Mouse (Mus musculus) limb, embryonic 15.5 days (tissue): ENCODE measurements around the gene Limk2. TPM values are rescaled to one million over a fixed set of nuclear protein-coding genes. Genes with fewer than 3 reads are reported as not detected.
A peak's percentile ranks its signal among the peaks of the same experiment; 100 is the strongest.

Experiments used
- ATAC-seq: fragments of 200-750 bp; cut with Nextera tagmentation; 2 replicates; pipeline ENCODE4 v1.8.0; 2017; ENCODE audit warnings: low read depth, moderate TSS enrichment; ENCODE audit not compliant: insufficient number of reproducible peaks, low FRiP score, low TSS enrichment
- H3K27ac ChIP-seq: fragments of 300-500 bp; sonication (generic); 2 replicates; pipeline ENCODE4 v1.5.1; 2015; ENCODE audit warnings: moderate library complexity, mild to moderate bottlenecking, inconsistent platforms
- H3K27me3 ChIP-seq: fragments of 300-500 bp; sonication (generic); 2 replicates; pipeline ENCODE4 v1.6.1; 2015; ENCODE audit warnings: inconsistent platforms
- H3K36me3 ChIP-seq: fragments of 300-500 bp; sonication (generic); 2 replicates; pipeline ENCODE4 v1.6.1; 2015; ENCODE audit warnings: inconsistent platforms
- H3K4me1 ChIP-seq: fragments of 300-500 bp; sonication (generic); 2 replicates; pipeline ENCODE4 v1.6.1; 2015; ENCODE audit warnings: inconsistent platforms
- H3K4me2 ChIP-seq: fragments of 300-500 bp; sonication (generic); 2 replicates; pipeline ENCODE4 v1.6.1; 2015; ENCODE audit warnings: mild to moderate bottlenecking, inconsistent platforms
- H3K4me3 ChIP-seq: fragments of 300-500 bp; sonication (generic); 2 replicates; pipeline ENCODE4 v1.5.1; 2015; ENCODE audit warnings: mild to moderate bottlenecking, inconsistent platforms
- H3K9ac ChIP-seq: fragments of 300-500 bp; sonication (generic); 2 replicates; pipeline ENCODE4 v1.6.1; 2015; ENCODE audit warnings: inconsistent platforms
- H3K9me3 ChIP-seq: fragments of 300-500 bp; sonication (generic); 2 replicates; pipeline ENCODE4 v1.6.1; 2016; ENCODE audit warnings: inconsistent platforms
- WGBS: fragments of 180-500 bp; shearing (Covaris S2); methylation state at CpG from one replicate; pipeline ENCODE4 v1.1.7; 2015; 5-methylcytosine and 5-hydroxymethylcytosine counted together
- polyA plus RNA-seq: library from polyadenylated mRNA; unstranded; fragments of >200 nt; fragmentation: Nextera tagmentation; extraction: Ambion mirVana; gene quantifications from 2 replicates; pipeline ENCODE4 v1.2.1, GENCODE M21; 2015

The Limk2 gene
- polyA plus RNA-seq, 1 experiment from 2014 or later, result 108 TPM

- H3K27me3 ChIP-seq, result no peaks in the 10 kb centered on the region
- H3K9me3 ChIP-seq, result no peaks in the 10 kb centered on the region
- H3K27ac ChIP-seq, result no peak overlapping the region
- H3K9ac ChIP-seq, result no peak overlapping the region
- H3K4me2 ChIP-seq, result no peak overlapping the region
- no peak for ATAC-seq
- H3K4me1 ChIP-seq, result peaks cover 13% of the 10 kb centered on the region
- peaks cover 87% of the 10 kb centered on the region for H3K36me3 ChIP-seq
- H3K4me3 ChIP-seq, result no peak overlapping the region
- WGBS, result 88% methylated on average over 4 of the region's 4 CpGs
Measured at GRCm38 (mm10) chr11:3305821-3306220, 103.2 kb downstream of the Limk2 start.

- Histone ChIP-seq H3K4me1 (peaks cover 13% of the 10 kb centered on the region), H3K9me3 (no peaks in the 10 kb centered on the region), H3K4me3 (no peak overlapping the region), H3K4me2 (no peak overlapping the region), H3K27me3 (no peaks in the 10 kb centered on the region), H3K9ac (no peak overlapping the region), H3K36me3 (peaks cover 86% of the 10 kb centered on the region), H3K27ac (peak overlapping the region; percentile 29)
- ATAC-seq, result no peak
- WGBS, result 44% methylated on average over 4 of the region's 4 CpGs
Measured at GRCm38 (mm10) chr11:3302792-3303191, 106.2 kb downstream of the Limk2 start.

- Histone ChIP-seq H3K9me3 (no peaks in the 10 kb centered on the region), H3K36me3 (peaks cover 86% of the 10 kb centered on the region), H3K27ac (peak overlapping the region; percentile 29), H3K4me3 (no peak overlapping the region), H3K4me2 (no peak overlapping the region), H3K27me3 (no peaks in the 10 kb centered on the region), H3K4me1 (peaks cover 13% of the 10 kb centered on the region), H3K9ac (no peak overlapping the region)
- ATAC-seq, result no peak
- WGBS, result 69% methylated on average over 4 of the region's 4 CpGs
Measured at GRCm38 (mm10) chr11:3302385-3302784, 106.6 kb downstream of the Limk2 start.

GRCm38 (mm10) chr11:3301075-3301474, 107.9 kb downstream of the Limk2 start:
- ATAC-seq, result no peak
- Histone ChIP-seq H3K27ac (no peak overlapping the region), H3K9ac (no peak overlapping the region), H3K36me3 (peaks cover 86% of the 10 kb centered on the region), H3K27me3 (no peaks in the 10 kb centered on the region), H3K4me2 (no peak overlapping the region), H3K9me3 (no peaks in the 10 kb centered on the region), H3K4me3 (no peak overlapping the region), H3K4me1 (peaks cover 19% of the 10 kb centered on the region)
- 97% methylated on average over 5 of the region's 5 CpGs for WGBS

GRCm38 (mm10) chr11:3298813-3299185, 110.2 kb downstream of the Limk2 start:
- Histone ChIP-seq H3K4me2 (no peak overlapping the region), H3K27ac (no peak overlapping the region), H3K4me1 (peaks cover 37% of the 10 kb centered on the region), H3K9me3 (no peaks in the 10 kb centered on the region), H3K4me3 (no peak overlapping the region), H3K36me3 (peaks cover 93% of the 10 kb centered on the region), H3K27me3 (no peaks in the 10 kb centered on the region), H3K9ac (no peak overlapping the region)
- WGBS, result 88% methylated on average over 14 of the region's 14 CpGs
- ATAC-seq, result no peak

- Histone ChIP-seq H3K36me3 (peaks cover 96% of the 10 kb centered on the region), H3K4me2 (no peak overlapping the region), H3K27me3 (no peaks in the 10 kb centered on the region), H3K4me1 (peaks cover 41% of the 10 kb centered on the region), H3K27ac (no peak overlapping the region), H3K9ac (no peak overlapping the region), H3K4me3 (no peak overlapping the region), H3K9me3 (no peaks in the 10 kb centered on the region)
- 84% methylated on average over 10 of the region's 10 CpGs for WGBS
- no peak for ATAC-seq
Measured at GRCm38 (mm10) chr11:3297871-3298812, 110.8 kb downstream of the Limk2 start.

- Histone ChIP-seq H3K4me2 (no peak overlapping the region), H3K27ac (no peak overlapping the region), H3K4me3 (no peak overlapping the region), H3K9ac (no peak overlapping the region), H3K4me1 (peaks cover 48% of the 10 kb centered on the region), H3K9me3 (no peaks in the 10 kb centered on the region), H3K27me3 (no peaks in the 10 kb centered on the region), H3K36me3 (peaks cover 76% of the 10 kb centered on the region)
- 67% methylated on average over 5 of the region's 5 CpGs for WGBS
- ATAC-seq, result no peak
Measured at GRCm38 (mm10) chr11:3296056-3296455, 112.9 kb downstream of the Limk2 start.

- Histone ChIP-seq H3K4me2 (no peak overlapping the region), H3K27ac (no peak overlapping the region), H3K4me3 (no peak overlapping the region), H3K27me3 (no peaks in the 10 kb centered on the region), H3K4me1 (peaks cover 52% of the 10 kb centered on the region), H3K9me3 (no peaks in the 10 kb centered on the region), H3K9ac (no peak overlapping the region), H3K36me3 (peaks cover 63% of the 10 kb centered on the region)
- ATAC-seq, result no peak
- WGBS, result 92% methylated on average over 2 of the region's 2 CpGs
Measured at GRCm38 (mm10) chr11:3294641-3295040, 114.3 kb downstream of the Limk2 start.

Other genes starting within 250 kb of the Limk2 start
- gene Sfi1, start 215.7 kb downstream of the Limk2 start, polyA plus RNA-seq, result 14.4 and 15.8 TPM in 2 replicates
- gene Eif4enif1, start 206.8 kb downstream of the Limk2 start, polyA plus RNA-seq, result 38.5 and 45.8 TPM in 2 replicates
- gene Drg1, start 142.8 kb downstream of the Limk2 start, polyA plus RNA-seq, result 191 and 199 TPM in 2 replicates
- gene Patz1, start 120.3 kb downstream of the Limk2 start, polyA plus RNA-seq, result 28.4 and 32.3 TPM in 2 replicates
- gene Pik3ip1, start 78.8 kb downstream of the Limk2 start, polyA plus RNA-seq, result 15.6 and 17.9 TPM in 2 replicates
- 32.8 and 35.7 TPM in 2 replicates for gene Rnf185, start 43.2 kb upstream of the Limk2 start, polyA plus RNA-seq
- gene Pla2g3, start 79.1 kb upstream of the Limk2 start, polyA plus RNA-seq, result 1.6 and 2.3 TPM in 2 replicates
- gene Inpp5j, start 95.6 kb upstream of the Limk2 start, polyA plus RNA-seq, result 0.65 and 0.79 TPM in 2 replicates
- gene Selenom, start 105.5 kb upstream of the Limk2 start, polyA plus RNA-seq, result 215 and 226 TPM in 2 replicates
- 81.7 and 136 TPM in 2 replicates for gene Smtn, start 131.4 kb upstream of the Limk2 start, polyA plus RNA-seq
- 23.5 and 26.0 TPM in 2 replicates for gene Morc2a, start 240.0 kb upstream of the Limk2 start, polyA plus RNA-seq